Mouse (Mus musculus) liver, embryonic 14.5 days (tissue): ENCODE measurements around the gene Rtl9. TPM values are rescaled to one million over a fixed set of nuclear protein-coding genes. Genes with fewer than 3 reads are reported as not detected.

ENCODE experiments used
- ATAC-seq: fragments of 200-750 bp; cut with Nextera tagmentation; 2 replicates; pipeline ENCODE4 v1.8.0; 2017; ENCODE audit warnings: moderate number of reproducible peaks, mild to moderate bottlenecking, moderate library complexity; ENCODE audit not compliant: insufficient read depth
- DNase-seq, 3 experiments: peaks; one replicate each; pipeline ENCODE4 v3.0.0-alpha.2; 2012 to 2013; ENCODE audit warnings: low read depth in 3 of 3, low spot score in 3 of 3
- H3K27ac ChIP-seq: fragments of 300-500 bp; sonication (generic); 2 replicates; pipeline ENCODE4 v1.5.1; 2014; ENCODE audit warnings: moderate library complexity, mild to moderate bottlenecking, control low read depth, inconsistent platforms
- H3K27me3 ChIP-seq: fragments of 300-500 bp; sonication (generic); 2 replicates; pipeline ENCODE4 v1.6.1; 2014; ENCODE audit warnings: mild to moderate bottlenecking, low read length, moderate library complexity; ENCODE audit not compliant: control insufficient read depth, insufficient read depth
- H3K36me3 ChIP-seq: fragments of 300-500 bp; sonication (generic); replicated peaks from 2 replicates; pipeline ENCODE4 v1.6.1; 2014; ENCODE audit warnings: low read depth; ENCODE audit not compliant: control insufficient read depth, insufficient read depth
- H3K4me1 ChIP-seq, 2 experiments: fragments of 200-500 bp in 1 of 2; fragments of 300-500 bp in 1 of 2; sonication (generic) in 1 of 2; replicated peaks; 2 replicates each; pipeline ENCODE4 v1.6.1; 2012 to 2014; ENCODE audit warnings: antibody characterized with exemption in 1 of 2, inconsistent platforms in 1 of 2, low read length in 1 of 2; ENCODE audit not compliant: control insufficient read depth in 2 of 2, insufficient read depth in 2 of 2
- H3K4me2 ChIP-seq: fragments of 300-500 bp; sonication (generic); 2 replicates; pipeline ENCODE4 v1.6.1; 2014; ENCODE audit warnings: low read depth, mild to moderate bottlenecking, control low read depth, moderate library complexity
- H3K4me3 ChIP-seq, 2 experiments: fragments of 200-500 bp in 1 of 2; fragments of 300-500 bp in 1 of 2; sonication (generic) in 1 of 2; 2 replicates each; pipeline ENCODE4 v1.5.1; 2012 to 2014; ENCODE audit warnings: low read depth in 2 of 2, low read length in 2 of 2, mild to moderate bottlenecking in 2 of 2, control low read depth in 1 of 2, inconsistent platforms in 1 of 2, moderate library complexity in 1 of 2; ENCODE audit not compliant: insufficient read depth in 1 of 2
- H3K9ac ChIP-seq: fragments of 300-500 bp; sonication (generic); replicated peaks from 2 replicates; pipeline ENCODE4 v1.6.1; 2014; ENCODE audit warnings: mild to moderate bottlenecking, control low read depth, moderate library complexity
- H3K9me3 ChIP-seq: fragments of 300-500 bp; sonication (generic); 2 replicates; pipeline ENCODE4 v1.6.1; 2016; ENCODE audit warnings: low read length, mixed read lengths; ENCODE audit not compliant: control insufficient read depth
- CTCF ChIP-seq: IDR thresholded peaks from 2 replicates; pipeline ENCODE4 v1.5.1; 2016; ENCODE audit warnings: antibody characterized with exemption, low read depth, control low read depth
- EP300 ChIP-seq: IDR thresholded peaks from 2 replicates; pipeline ENCODE4 v1.6.1; 2016; ENCODE audit warnings: antibody characterized with exemption, low read depth
- WGBS: fragments of 180-500 bp; shearing (Covaris S2); extraction: QIAGEN DNeasy Blood & Tissue Kit; methylation state at CpG from one replicate; pipeline ENCODE4 v1.1.7; 2014; ENCODE audit not compliant: insufficient replicate concordance; 5-methylcytosine and 5-hydroxymethylcytosine counted together
- polyA plus RNA-seq, 2 experiments: library from polyadenylated mRNA; depleted of rRNA in 1 of 2; stranded (reverse) in 1 of 2; unstranded in 1 of 2; fragments of >200 nt; fragmentation: Nextera tagmentation in 1 of 2; extraction: Ambion mirVana in 1 of 2; gene quantifications; 2 replicates each; pipeline versions ENCODE4 v1.2.1 to v1.2.3; 2012 to 2014

Rtl9 gene
- polyA plus RNA-seq, 2 experiments = 0.02 TPM; not detected in 1

DNA sequence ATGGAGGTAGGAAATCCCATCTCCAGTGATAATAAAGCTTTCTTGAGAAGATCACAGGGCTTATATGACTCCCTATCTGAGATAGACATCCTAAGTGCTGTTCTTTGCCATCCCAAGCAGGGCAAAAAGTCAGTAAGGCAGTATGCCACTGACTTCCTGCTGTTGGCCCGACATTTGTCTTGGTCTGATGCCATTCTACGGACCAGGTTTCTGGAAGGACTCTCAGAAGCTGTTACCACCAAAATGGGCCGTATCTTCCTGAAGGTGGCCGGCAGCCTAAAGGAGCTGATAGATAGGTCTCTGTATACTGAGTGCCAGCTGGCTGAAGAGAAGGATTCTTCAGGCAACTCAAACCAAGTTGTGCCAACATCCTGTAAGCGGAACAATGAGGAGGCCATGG lies 3.8 kb downstream of the Rtl9 start:
- no peaks in the 10 kb centered on the region for H3K27me3 ChIP-seq
- H3K9me3 ChIP-seq = no peaks in the 10 kb centered on the region
- no peaks in the 10 kb centered on the region for H3K36me3 ChIP-seq
- H3K4me1 ChIP-seq = no peaks in the 10 kb centered on the region
- no peak for ATAC-seq
- WGBS = 71% methylated on average over 5 of the region's 5 CpGs
- H3K4me3 ChIP-seq = no peak overlapping the region
- TF ChIP-seq CTCF (no peak), EP300 (no peak)
- H3K4me2 ChIP-seq = no peak overlapping the region
- DNase-seq = no peak
- no peak overlapping the region for H3K9ac ChIP-seq
- H3K27ac ChIP-seq = no peak overlapping the region

DNA sequence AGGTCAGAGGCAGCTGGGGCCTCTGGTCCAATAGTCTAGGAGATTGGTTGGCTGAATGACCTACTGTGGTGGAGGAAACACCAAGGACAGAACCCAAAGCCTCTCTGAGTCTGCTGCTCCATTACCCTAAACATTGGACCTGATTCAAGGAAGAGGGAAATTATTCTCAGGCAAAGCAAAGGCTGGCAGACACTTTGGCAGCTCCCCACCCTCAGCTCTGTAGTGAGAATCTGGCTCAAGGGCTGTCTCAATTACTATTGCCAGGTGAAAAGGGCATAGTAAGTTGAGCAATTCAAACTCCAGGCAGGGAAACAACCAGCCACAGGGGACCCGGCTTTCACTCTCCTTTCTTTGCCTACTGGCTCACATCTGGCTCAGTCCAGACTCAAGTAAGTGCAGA lies 6.5 kb downstream of the Rtl9 start:
- 46% methylated on average over 1 of the region's 1 CpGs for WGBS

DNA sequence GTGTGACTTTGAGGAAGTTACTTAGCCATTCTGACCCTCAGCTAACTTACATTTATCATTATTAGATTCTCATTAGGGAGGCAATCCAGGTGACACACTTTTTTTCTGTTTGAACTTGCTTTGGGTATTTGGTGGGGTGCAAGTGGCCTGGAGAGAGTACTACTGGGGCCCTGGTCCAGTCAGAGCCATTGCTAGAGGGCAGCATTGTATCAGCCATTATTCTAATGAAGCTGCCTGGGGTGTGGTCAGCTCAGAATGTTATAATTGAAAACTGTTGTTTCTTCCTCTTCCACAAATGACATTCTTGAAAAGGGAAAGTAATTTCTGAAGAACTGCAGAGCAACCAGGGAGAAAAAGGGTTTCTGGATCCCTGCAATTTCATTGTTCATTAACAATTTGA lies 13.2 kb downstream of the Rtl9 start:
- H3K27ac ChIP-seq = no peak overlapping the region
- no peak overlapping the region for H3K4me3 ChIP-seq
- no peak for TF ChIP-seq CTCF
- TF ChIP-seq EP300 = no peak
- no peaks in the 10 kb centered on the region for H3K36me3 ChIP-seq
- H3K4me1 ChIP-seq = no peaks in the 10 kb centered on the region
- H3K4me2 ChIP-seq = no peak overlapping the region
- no peaks in the 10 kb centered on the region for H3K9me3 ChIP-seq
- H3K9ac ChIP-seq = no peak overlapping the region
- DNase-seq (no peak), ATAC-seq (no peak)
- no peaks in the 10 kb centered on the region for H3K27me3 ChIP-seq

More for the DNA sequence above, 6.5 kb downstream of the Rtl9 start:
- TF ChIP-seq EP300 = no peak
- no peak for TF ChIP-seq CTCF
- H3K27ac ChIP-seq = no peak overlapping the region
- DNase-seq = no peak
- H3K4me3 ChIP-seq = no peak overlapping the region
- H3K9ac ChIP-seq = no peak overlapping the region
- H3K9me3 ChIP-seq = no peaks in the 10 kb centered on the region
- no peak for ATAC-seq
- no peaks in the 10 kb centered on the region for H3K36me3 ChIP-seq
- H3K4me2 ChIP-seq = no peak overlapping the region
- H3K4me1 ChIP-seq = no peaks in the 10 kb centered on the region
- no peaks in the 10 kb centered on the region for H3K27me3 ChIP-seq

Other genes with a start within 250 kb of the Rtl9 start
- 3.2 and 5.0 TPM in 2 replicates for gene Ammecr1, start 132.9 kb upstream of the Rtl9 start, polyA plus RNA-seq (2012; rRNA removed)
- 12.8 and 14.8 TPM in 2 replicates for gene Ammecr1, start 132.9 kb upstream of the Rtl9 start, polyA plus RNA-seq (2014; fragmentation: Nextera tagmentation; extraction: Ambion mirVana)